Mouse (Mus musculus) heart, adult 2 months (tissue): Measurements from ENCODE around the gene Olfr99. TPM values are rescaled to one million over a fixed set of nuclear protein-coding genes. Genes with fewer than 3 reads are reported as not detected.

Experiments
- DNase-seq, 2 experiments: peaks; one replicate each; pipeline ENCODE4 v3.0.0; 2021
- H3K27ac ChIP-seq: fragments of 200-600 bp; 2 replicates; pipeline ENCODE4 v1.8.1; 2022
- H3K27me3 ChIP-seq: fragments of 200-500 bp; 2 replicates; pipeline ENCODE4 v1.6.1; 2012; ENCODE audit warnings: mild to moderate bottlenecking, low read length, inconsistent platforms, mixed read lengths; ENCODE audit not compliant: control insufficient read depth, insufficient read depth
- H3K36me3 ChIP-seq: fragments of 200-500 bp; 2 replicates; pipeline ENCODE4 v1.6.1; 2012; ENCODE audit warnings: low read length, inconsistent platforms; ENCODE audit not compliant: control insufficient read depth, insufficient read depth
- H3K4me1 ChIP-seq: fragments of 200-500 bp; 2 replicates; pipeline ENCODE4 v1.6.1; 2011; ENCODE audit warnings: low read length; ENCODE audit not compliant: control insufficient read depth, insufficient read depth
- H3K4me3 ChIP-seq: fragments of 200-600 bp; 2 replicates; pipeline ENCODE4 v1.8.1; 2022
- H3K79me2 ChIP-seq: fragments of 200-500 bp; replicated peaks from 2 replicates; pipeline ENCODE4 v1.6.1; 2012; ENCODE audit warnings: mild to moderate bottlenecking, inconsistent platforms, low read length, moderate library complexity, mixed read lengths; ENCODE audit not compliant: control insufficient read depth, insufficient read depth
- H3K9ac ChIP-seq: fragments of 200-500 bp; 2 replicates; pipeline ENCODE4 v1.6.1; 2012; ENCODE audit warnings: low read depth, mild to moderate bottlenecking, control low read depth, inconsistent platforms, low read length, mixed read lengths
- CTCF ChIP-seq: fragments of 200-600 bp; IDR thresholded peaks from 2 replicates; pipeline ENCODE4 v1.8.1; 2022; ENCODE audit warnings: antibody characterized with exemption, mild to moderate bottlenecking, moderate library complexity
- EP300 ChIP-seq: fragments of 200-500 bp; IDR thresholded peaks from 2 replicates; pipeline ENCODE4 v1.6.1; 2011; ENCODE audit warnings: low read depth, low read length, control low read depth; ENCODE audit not compliant: insufficient read depth
- POLR2A ChIP-seq: fragments of 200-500 bp; IDR thresholded peaks from 2 replicates; pipeline ENCODE4 v1.6.1; 2011; ENCODE audit warnings: mild to moderate bottlenecking, low read depth, low read length, control low read depth; ENCODE audit not compliant: insufficient read depth
- WGBS: fragments of 180-500 bp; shearing (Covaris S2); methylation state at CpG from one replicate; pipeline ENCODE4 v1.1.7; 2018; 5-methylcytosine and 5-hydroxymethylcytosine counted together
- intact Hi-C: fragments of 180-260 bp; cut with DNase I; formaldehyde crosslinking; loops from one replicate; pipeline ENCODE4 v1.15.1; 2025
- polyA plus RNA-seq: library from polyadenylated mRNA; depleted of rRNA; stranded (reverse); fragments of >200 nt; gene quantifications from 2 replicates; pipeline ENCODE4 v1.2.3, GENCODE M21; 2012
- total RNA-seq, 2 experiments: library from RNA; stranded (reverse); gene quantifications; 2 replicates each; pipeline ENCODE4 v1.2.3; 2021

The Olfr99 gene
- total and polyA plus RNA-seq, 3 experiments, result not detected

DNA sequence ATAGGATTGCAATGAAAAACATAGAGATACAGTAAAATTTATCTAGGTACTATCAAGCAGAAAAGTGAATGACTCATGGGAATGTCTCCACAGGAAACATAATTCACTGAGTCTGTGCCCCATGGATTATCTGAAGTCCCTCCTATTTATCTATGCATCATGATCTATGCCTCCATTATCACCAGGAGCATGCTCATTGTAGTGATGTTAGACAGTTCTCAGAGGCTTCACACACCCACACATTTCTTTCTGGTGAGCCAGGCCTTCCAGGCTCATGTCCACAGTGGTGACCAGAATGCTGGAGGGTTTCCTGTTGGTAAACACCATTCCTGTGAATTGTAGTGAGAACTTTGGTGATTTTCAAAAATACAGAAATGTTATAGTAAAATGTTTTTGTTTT is 6.7 kb downstream of the Olfr99 start:
- Histone ChIP-seq H3K79me2 (no peaks in the 10 kb centered on the region), H3K27ac (no peak overlapping the region), H3K4me1 (no peaks in the 10 kb centered on the region), H3K4me3 (no peak overlapping the region), H3K27me3 (no peaks in the 10 kb centered on the region), H3K9ac (no peak overlapping the region), H3K36me3 (no peaks in the 10 kb centered on the region)
- no peak for TF ChIP-seq EP300
- no peak for TF ChIP-seq CTCF
- no peak for TF ChIP-seq POLR2A
- intact Hi-C loops, result no loop called here
- DNase-seq, result no peak

DNA sequence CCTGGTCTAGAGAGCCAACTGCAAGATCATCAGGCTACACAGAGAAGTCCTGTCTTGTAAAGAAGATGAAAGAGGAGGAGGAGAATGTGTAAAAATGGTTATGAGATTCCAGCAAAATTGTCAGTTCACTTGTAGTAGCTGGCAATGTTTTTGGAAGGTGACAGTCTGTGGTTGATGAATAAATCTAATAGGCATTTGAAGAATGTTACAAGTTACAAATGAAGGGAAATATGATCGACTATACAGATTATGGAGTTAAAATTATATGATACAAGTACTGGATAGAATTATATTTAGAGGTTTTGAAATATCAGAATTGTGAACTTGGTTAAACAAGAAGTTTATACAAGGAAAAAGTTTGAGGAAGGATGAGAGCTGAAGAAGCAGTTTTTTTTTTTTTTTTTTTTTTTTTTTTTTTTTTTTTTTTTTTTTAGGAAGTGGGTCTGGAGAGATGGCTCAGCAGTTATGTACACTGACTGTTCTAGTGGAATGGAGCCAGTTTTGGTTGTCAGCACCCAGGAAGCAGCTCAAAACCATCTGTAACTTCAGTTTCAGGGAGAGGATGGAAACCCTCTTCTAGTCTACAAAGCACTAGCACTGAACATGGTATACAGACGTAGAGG is 7.5 kb downstream of the Olfr99 start:
- TF ChIP-seq CTCF, result no peak
- TF ChIP-seq EP300, result no peak
- no peak for TF ChIP-seq POLR2A
- Histone ChIP-seq H3K9ac (no peak overlapping the region), H3K4me3 (no peak overlapping the region), H3K4me1 (no peaks in the 10 kb centered on the region), H3K79me2 (no peaks in the 10 kb centered on the region), H3K27me3 (no peaks in the 10 kb centered on the region), H3K36me3 (no peaks in the 10 kb centered on the region), H3K27ac (no peak overlapping the region)
- 62% methylated on average over 2 of the region's 2 CpGs for WGBS
- intact Hi-C loops, result no loop called here
- DNase-seq, result no peak

DNA sequence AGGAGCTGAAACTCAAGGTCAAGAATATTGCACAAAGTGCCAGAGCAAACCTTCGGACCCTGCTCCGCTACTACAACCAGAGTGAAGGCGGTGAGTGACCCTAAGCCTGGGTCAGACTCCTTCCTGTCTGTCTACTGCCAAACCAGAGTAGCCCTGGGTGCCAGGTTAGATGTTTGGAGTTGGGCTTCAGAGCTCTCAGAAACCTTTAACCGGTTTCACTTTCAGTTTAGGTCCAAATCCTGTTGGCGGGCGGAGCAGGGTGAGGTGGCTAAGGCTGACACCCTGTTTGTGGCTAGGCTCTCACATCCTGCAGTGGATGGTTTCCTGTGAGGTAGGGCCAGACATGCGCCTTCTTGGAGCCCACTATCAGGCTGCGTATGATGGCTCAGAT is 12.6 kb downstream of the Olfr99 start:
- Histone ChIP-seq H3K27ac (peak overlapping the region; percentile 88), H3K27me3 (no peaks in the 10 kb centered on the region), H3K4me1 (no peaks in the 10 kb centered on the region; the same call in 1 of the 2 replicates), H3K79me2 (no peaks in the 10 kb centered on the region), H3K9ac (peak overlapping the region; percentile 70), H3K4me3 (peak overlapping the region; percentile 79), H3K36me3 (no peaks in the 10 kb centered on the region)
- intact Hi-C loops, result no loop called here
- 32% methylated on average over 8 of the region's 8 CpGs for WGBS
- TF ChIP-seq POLR2A (peak; percentile 60), CTCF (no peak)
- DNase-seq, result peak; percentile 70 to 79

DNA sequence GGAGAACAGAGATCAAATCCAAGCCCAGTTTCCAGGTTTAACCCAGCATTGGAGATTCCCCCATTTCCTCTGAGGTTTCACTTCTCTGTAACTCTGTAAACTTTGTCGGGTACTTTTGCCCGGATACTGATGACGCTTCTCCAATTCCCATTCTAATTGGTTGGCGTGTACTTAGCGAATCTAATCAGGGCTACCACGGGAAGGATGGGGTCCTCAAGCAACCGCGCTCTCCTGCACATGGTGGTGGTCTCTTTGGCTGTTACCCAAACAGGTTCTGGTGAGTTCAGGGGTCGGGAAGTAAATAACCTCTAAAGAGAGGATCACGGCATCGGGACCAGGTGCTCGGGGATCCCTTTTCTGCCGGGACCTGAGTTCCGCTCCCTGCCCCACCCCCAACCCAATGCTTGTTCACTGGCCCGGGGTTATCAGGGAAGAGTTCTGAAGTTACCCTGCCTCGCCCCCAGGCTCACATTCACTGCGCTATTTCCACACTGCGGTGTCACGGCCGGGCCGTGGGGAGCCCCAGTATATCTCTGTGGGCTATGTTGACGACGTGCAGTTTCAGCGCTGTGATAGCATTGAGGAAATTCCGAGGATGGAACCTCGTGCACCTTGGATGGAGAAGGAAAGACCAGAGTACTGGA is 13.1 kb downstream of the Olfr99 start, which contains the start of gene H2-M3:
Gene H2-M3 (plus strand): TSS at position 163 of the 644 bp plus-strand sequence.
- WGBS, result 2% methylated on average over 26 of the region's 26 CpGs
- no peak for TF ChIP-seq EP300
- no peak for TF ChIP-seq CTCF
- TF ChIP-seq POLR2A, result peak; percentile 52
- H3K36me3 ChIP-seq, result no peaks in the 10 kb centered on the region
- peak within 1 kb of the TSS; percentile 88 for H3K27ac ChIP-seq
- peak; percentile 91 to 92 for DNase-seq
- H3K4me1 ChIP-seq, result no peaks in the 10 kb centered on the region; the same call in 1 of the 2 replicates
- intact Hi-C loops, result no loop called here
- peak within 1 kb of the TSS; percentile 70 for H3K9ac ChIP-seq
- peak within 1 kb of the TSS; percentile 79 for H3K4me3 ChIP-seq
- no peaks in the 10 kb centered on the region for H3K27me3 ChIP-seq
- H3K79me2 ChIP-seq, result no peaks in the 10 kb centered on the region

DNA sequence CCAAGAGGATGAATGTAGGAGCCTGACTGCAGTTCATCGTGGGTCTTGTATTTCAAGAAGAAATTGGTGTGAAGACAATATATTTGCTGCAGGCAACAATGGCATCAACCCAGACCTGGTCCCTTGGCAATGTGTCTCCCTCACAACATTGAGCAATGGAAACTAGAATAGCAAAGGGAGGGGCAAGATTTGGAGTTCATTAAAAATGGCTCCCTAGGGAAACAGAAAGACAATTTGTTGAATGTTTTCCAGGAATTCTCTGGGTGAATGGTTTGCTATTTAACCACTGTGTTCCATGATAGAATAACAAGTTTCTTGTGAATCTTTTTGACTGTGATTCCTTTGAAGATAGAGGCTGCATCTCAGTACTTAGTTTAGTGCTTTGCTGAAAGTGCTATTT is 19.6 kb downstream of the Olfr99 start, which contains the start of gene Olfr98:
Gene Olfr98 (minus strand): TSS at position 124 of the 400 bp plus-strand sequence.
- H3K27ac ChIP-seq, result no peak within 1 kb of the TSS
- H3K9ac ChIP-seq, result no peak within 1 kb of the TSS
- H3K4me3 ChIP-seq, result no peak within 1 kb of the TSS
- H3K4me1 ChIP-seq, result no peaks in the 10 kb centered on the region
- H3K36me3 ChIP-seq, result no peaks in the 10 kb centered on the region
- WGBS, result 57% methylated on average over 1 of the region's 1 CpGs
- TF ChIP-seq EP300 (no peak), POLR2A (no peak), CTCF (no peak)
- no peaks in the 10 kb centered on the region for H3K79me2 ChIP-seq
- H3K27me3 ChIP-seq, result no peaks in the 10 kb centered on the region
- intact Hi-C loops, result no loop called here
- no peak for DNase-seq

DNA sequence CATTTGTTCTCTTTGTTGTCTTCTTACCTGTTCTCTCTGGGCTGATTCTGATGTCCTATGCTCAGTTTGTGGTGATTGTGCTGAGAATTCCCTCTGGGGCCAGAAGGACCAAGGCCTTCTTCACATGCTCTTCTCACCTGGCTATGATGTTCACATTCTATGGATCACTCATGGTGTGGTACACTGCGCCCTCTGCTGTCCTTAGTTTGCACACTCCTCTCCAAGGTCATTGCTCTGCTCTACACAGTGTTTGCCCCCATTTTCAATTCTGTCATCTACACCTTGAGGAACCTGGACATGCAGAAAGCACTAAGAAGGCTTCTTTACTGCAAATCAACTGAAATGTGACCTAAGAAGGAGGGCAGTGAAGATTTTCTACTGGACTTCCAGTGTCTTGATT is 32.7 kb downstream of the Olfr99 start:
- DNase-seq, result no peak
- H3K9ac ChIP-seq, result no peak overlapping the region
- 12% methylated on average over 1 of the region's 1 CpGs for WGBS
- intact Hi-C loops, result no loop called here
- H3K79me2 ChIP-seq, result no peaks in the 10 kb centered on the region
- no peak overlapping the region for H3K4me3 ChIP-seq
- no peak overlapping the region for H3K27ac ChIP-seq
- peak; percentile 49 for TF ChIP-seq CTCF
- TF ChIP-seq EP300, result no peak
- no peak for TF ChIP-seq POLR2A
- no peaks in the 10 kb centered on the region for H3K4me1 ChIP-seq
- H3K27me3 ChIP-seq, result no peaks in the 10 kb centered on the region
- no peaks in the 10 kb centered on the region for H3K36me3 ChIP-seq
